Mouse (Mus musculus) limb, embryonic 13.5 days (tissue): ENCODE data around the gene Zbtb2. TPM values are rescaled to one million over a fixed set of nuclear protein-coding genes. Genes with fewer than 3 reads are reported as not detected.
A peak's percentile ranks its signal among the peaks of the same experiment; 100 is the strongest.

Source experiments
- ATAC-seq: fragments of 200-750 bp; cut with Nextera tagmentation; 2 replicates; pipeline ENCODE4 v1.8.0; 2017; ENCODE audit warnings: low read depth, moderate number of reproducible peaks, moderate TSS enrichment; ENCODE audit not compliant: low FRiP score
- H3K27ac ChIP-seq: fragments of 300-500 bp; sonication (generic); 2 replicates; pipeline ENCODE4 v1.5.1; 2015; ENCODE audit warnings: inconsistent platforms, mild to moderate bottlenecking, moderate library complexity
- H3K27me3 ChIP-seq: fragments of 300-500 bp; sonication (generic); 2 replicates; pipeline ENCODE4 v1.6.1; 2015; ENCODE audit warnings: mild to moderate bottlenecking, inconsistent platforms
- H3K36me3 ChIP-seq: fragments of 300-500 bp; sonication (generic); 2 replicates; pipeline ENCODE4 v1.6.1; 2015; ENCODE audit warnings: inconsistent platforms, mild to moderate bottlenecking, moderate library complexity
- H3K4me1 ChIP-seq: fragments of 300-500 bp; sonication (generic); 2 replicates; pipeline ENCODE4 v1.6.1; 2015; ENCODE audit warnings: inconsistent platforms
- H3K4me2 ChIP-seq: fragments of 300-500 bp; sonication (generic); replicated peaks from 2 replicates; pipeline ENCODE4 v1.6.1; 2015; ENCODE audit warnings: inconsistent platforms, mild to moderate bottlenecking, moderate library complexity
- H3K4me3 ChIP-seq: fragments of 300-500 bp; sonication (generic); 2 replicates; pipeline ENCODE4 v1.5.1; 2015; ENCODE audit warnings: moderate library complexity, mild to moderate bottlenecking, inconsistent platforms
- H3K9ac ChIP-seq: fragments of 300-500 bp; sonication (generic); 2 replicates; pipeline ENCODE4 v1.6.1; 2015; ENCODE audit warnings: mild to moderate bottlenecking, inconsistent platforms
- H3K9me3 ChIP-seq: fragments of 300-500 bp; sonication (generic); 2 replicates; pipeline ENCODE4 v1.6.1; 2016; ENCODE audit warnings: inconsistent platforms
- WGBS: fragments of 180-500 bp; shearing (Covaris S2); methylation state at CpG from one replicate; pipeline ENCODE4 v1.1.7; 2015; 5-methylcytosine and 5-hydroxymethylcytosine counted together
- polyA plus RNA-seq: library from polyadenylated mRNA; unstranded; fragments of >200 nt; fragmentation: Nextera tagmentation; extraction: Ambion mirVana; gene quantifications from 2 replicates; pipeline ENCODE4 v1.2.1, GENCODE M21; 2015

Zbtb2 gene
- polyA plus RNA-seq, 1 experiment from 2014 or later = 16.4 TPM

DNA sequence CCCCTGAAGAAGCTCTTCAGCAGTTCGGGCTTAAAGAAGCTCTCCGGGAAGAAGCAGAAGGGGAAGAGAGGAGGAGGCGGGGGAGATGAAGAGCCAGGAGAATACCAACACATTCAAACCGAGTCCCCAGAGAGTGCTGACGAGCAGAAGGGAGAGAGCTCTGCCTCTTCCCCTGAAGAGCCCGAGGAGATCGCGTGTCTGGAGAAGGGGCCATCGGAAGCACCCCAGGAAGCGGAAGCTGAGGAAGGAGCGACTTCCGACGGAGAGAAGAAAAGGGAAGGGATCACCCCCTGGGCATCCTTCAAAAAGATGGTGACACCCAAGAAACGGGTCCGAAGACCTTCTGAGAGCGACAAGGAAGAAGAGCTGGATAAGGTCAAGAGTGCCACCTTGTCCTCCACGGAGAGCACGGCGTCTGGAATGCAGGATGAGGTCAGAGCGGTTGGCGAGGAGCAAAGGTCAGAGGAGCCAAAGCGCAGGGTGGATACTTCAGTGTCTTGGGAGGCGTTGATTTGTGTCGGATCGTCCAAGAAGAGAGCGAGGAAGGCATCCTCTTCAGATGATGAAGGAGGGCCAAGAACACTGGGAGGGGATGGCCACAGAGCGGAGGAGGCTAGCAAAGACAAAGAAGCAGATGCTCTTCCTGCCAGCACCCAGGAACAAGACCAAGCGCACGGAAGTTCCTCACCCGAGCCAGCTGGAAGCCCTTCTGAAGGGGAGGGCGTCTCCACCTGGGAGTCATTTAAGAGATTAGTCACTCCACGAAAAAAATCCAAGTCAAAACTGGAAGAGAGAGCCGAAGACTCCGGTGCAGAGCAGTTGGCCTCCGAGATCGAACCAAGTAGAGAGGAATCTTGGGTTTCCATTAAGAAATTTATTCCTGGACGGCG is 33.3 kb downstream of the Zbtb2 start:
- 90% methylated on average over 38 of the region's 38 CpGs for WGBS
- H3K9me3 ChIP-seq = no peaks in the 10 kb centered on the region

DNA sequence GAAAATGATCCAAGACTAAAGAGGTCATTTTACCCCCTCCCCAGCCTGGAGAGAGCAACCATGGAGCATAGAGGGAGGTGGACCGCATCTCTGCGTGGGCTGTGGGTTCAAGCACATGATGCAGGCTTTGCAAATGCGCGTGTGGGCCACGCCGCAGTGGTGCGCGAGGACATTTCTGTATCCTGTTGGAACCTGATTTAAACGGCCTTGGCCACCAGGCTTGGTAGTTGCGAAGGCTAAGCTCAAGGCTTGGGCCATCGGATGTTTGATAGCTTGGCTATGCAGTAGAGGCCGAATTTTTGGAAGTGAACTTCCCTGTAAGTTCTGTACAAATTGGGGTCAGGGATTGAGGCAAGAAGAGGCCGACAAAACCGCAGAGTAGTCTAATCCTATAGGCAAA is 40.3 kb downstream of the Zbtb2 start:
- H3K36me3 ChIP-seq = no peaks in the 10 kb centered on the region
- no peak overlapping the region for H3K27ac ChIP-seq
- no peak overlapping the region for H3K9ac ChIP-seq
- no peak overlapping the region for H3K4me3 ChIP-seq
- ATAC-seq = no peak
- H3K4me2 ChIP-seq = no peak overlapping the region
- peaks cover 5% of the 10 kb centered on the region; the same call in 1 of the 2 replicates for H3K4me1 ChIP-seq
- H3K27me3 ChIP-seq = no peaks in the 10 kb centered on the region
- 95% methylated on average over 14 of the region's 14 CpGs for WGBS
- H3K9me3 ChIP-seq = no peaks in the 10 kb centered on the region

More for the DNA sequence above, 33.3 kb downstream of the Zbtb2 start:
- no peak overlapping the region for H3K9ac ChIP-seq
- H3K4me1 ChIP-seq = no peaks in the 10 kb centered on the region
- H3K27me3 ChIP-seq = no peaks in the 10 kb centered on the region
- no peak overlapping the region for H3K4me2 ChIP-seq
- no peak for ATAC-seq
- H3K4me3 ChIP-seq = no peak overlapping the region
- H3K36me3 ChIP-seq = peaks cover 33% of the 10 kb centered on the region
- no peak overlapping the region for H3K27ac ChIP-seq

DNA sequence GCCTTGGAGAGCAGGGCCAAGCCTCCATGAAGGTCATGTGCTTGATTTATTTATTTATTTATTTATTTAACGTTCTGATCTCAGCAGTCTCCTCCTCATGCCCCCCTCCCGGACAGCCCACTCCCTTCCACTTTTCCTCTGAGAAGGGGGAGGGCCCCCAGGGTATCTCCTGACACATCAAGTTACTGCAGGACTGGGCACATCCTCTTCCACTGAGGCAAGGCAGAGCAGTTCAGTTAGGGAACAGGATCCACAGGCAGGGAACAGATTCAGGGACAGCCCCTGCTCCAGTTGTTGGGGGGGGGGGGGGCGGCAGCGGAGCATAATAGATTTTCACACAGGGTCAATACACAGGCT is 40.8 kb downstream of the Zbtb2 start:
- 68% methylated on average over 4 of the region's 4 CpGs for WGBS
- peak overlapping the region; percentile 42 for H3K4me3 ChIP-seq
- H3K27ac ChIP-seq = no peak overlapping the region

DNA sequence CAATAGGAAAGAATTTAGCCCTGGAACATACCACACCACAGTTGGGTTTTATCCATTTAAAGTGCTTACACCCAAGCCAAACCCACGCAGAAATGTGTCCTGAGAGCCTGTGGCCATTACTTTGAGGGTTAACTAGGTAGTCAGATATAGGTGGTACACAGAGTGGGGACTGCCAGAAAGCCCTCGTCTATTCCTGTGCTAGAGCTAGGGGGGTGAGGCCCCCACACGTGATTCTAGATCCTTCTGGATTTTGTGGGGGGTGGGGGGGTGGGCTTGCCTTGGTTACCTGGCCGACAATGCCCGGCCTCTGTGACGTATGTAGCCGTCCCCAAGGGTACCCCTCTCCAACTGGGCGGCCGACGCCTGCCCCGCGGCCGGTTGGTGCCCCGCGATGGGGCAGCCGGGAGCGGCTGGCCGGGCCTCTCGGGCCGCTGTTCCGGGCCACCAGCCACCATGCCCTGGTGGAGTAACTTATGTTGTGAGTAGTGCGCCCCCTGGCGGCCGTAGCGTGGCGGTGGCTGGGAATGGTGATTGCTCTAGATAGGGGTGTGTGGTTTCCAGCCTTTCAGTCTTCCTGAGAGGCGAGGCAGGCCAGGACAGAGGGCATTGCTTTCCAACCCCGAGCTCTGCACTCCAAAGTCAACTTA is 41.3 kb downstream of the Zbtb2 start:
- WGBS = 4% methylated on average over 28 of the region's 28 CpGs
- H3K9ac ChIP-seq = peak overlapping the region; percentile 48; the same call in 1 of the 2 replicates
- H3K27me3 ChIP-seq = no peaks in the 10 kb centered on the region
- peak overlapping the region; percentile 42 for H3K4me3 ChIP-seq
- peaks cover 5% of the 10 kb centered on the region; the same call in 1 of the 2 replicates for H3K4me1 ChIP-seq
- peak overlapping the region; percentile 69 for H3K4me2 ChIP-seq
- no peaks in the 10 kb centered on the region for H3K9me3 ChIP-seq
- H3K36me3 ChIP-seq = no peaks in the 10 kb centered on the region
- H3K27ac ChIP-seq = no peak overlapping the region
- ATAC-seq = peak; percentile 93

More for the DNA sequence above, 40.8 kb downstream of the Zbtb2 start:
- Histone ChIP-seq H3K4me1 (peaks cover 5% of the 10 kb centered on the region; the same call in 1 of the 2 replicates), H3K9me3 (no peaks in the 10 kb centered on the region), H3K4me2 (peak overlapping the region; percentile 69), H3K9ac (no peak overlapping the region), H3K36me3 (no peaks in the 10 kb centered on the region), H3K27me3 (no peaks in the 10 kb centered on the region)
- ATAC-seq = peak; percentile 75

- H3K9ac ChIP-seq = no peak overlapping the region
- ATAC-seq = no peak
- H3K9me3 ChIP-seq = no peaks in the 10 kb centered on the region
- no peak overlapping the region for H3K4me2 ChIP-seq
- 9% methylated on average over 2 of the region's 2 CpGs for WGBS
- no peak overlapping the region for H3K27ac ChIP-seq
- H3K36me3 ChIP-seq = no peaks in the 10 kb centered on the region
- H3K4me3 ChIP-seq = no peak overlapping the region
- peaks cover 29% of the 10 kb centered on the region for H3K4me1 ChIP-seq
- no peaks in the 10 kb centered on the region for H3K27me3 ChIP-seq
Measured at GRCm38 (mm10) chr10:4341430-4341829, 46.5 kb downstream of the Zbtb2 start.

DNA sequence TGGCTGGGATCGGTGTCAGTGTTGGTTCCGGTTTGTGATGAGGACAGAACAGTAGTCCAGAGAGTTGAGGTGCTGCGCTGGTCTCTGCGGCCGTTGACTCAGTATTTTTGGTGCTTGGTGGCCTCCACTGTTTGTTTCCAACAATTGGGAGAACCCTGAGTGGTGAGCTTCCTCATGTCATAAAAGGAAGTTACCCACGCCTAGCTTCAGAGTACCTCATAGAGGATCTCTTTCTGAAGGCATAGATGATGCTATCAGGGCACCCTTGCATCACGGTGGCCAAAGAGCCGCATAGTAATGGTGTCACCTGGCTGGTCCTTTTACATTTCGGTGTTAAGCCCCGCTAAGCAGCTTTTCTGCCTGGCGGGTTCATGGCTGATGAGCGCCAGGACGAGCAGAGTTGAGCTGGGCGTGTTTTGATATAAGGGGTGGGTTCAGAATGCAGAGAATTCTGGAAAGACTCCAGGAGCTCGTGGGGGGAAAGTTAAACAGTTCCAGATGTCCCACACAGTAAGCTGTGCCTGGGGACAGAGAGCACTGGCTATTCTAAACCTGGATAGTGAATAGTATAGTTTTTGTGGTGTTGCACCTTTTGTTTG is 48.9 kb downstream of the Zbtb2 start:
- Histone ChIP-seq H3K36me3 (no peaks in the 10 kb centered on the region), H3K27ac (no peak overlapping the region), H3K27me3 (no peaks in the 10 kb centered on the region), H3K9ac (no peak overlapping the region), H3K4me2 (peak overlapping the region; percentile 57), H3K4me3 (peak overlapping the region; percentile 9; the same call in 1 of the 2 replicates), H3K4me1 (peaks cover 34% of the 10 kb centered on the region), H3K9me3 (no peaks in the 10 kb centered on the region)
- ATAC-seq = peak; percentile 79
- 38% methylated on average over 15 of the region's 15 CpGs for WGBS

GRCm38 (mm10) chr10:4334039-4334683 is 53.7 kb downstream of the Zbtb2 start:
- Histone ChIP-seq H3K4me1 (peaks cover 16% of the 10 kb centered on the region), H3K4me2 (peak overlapping the region; percentile 70), H3K9me3 (no peaks in the 10 kb centered on the region), H3K4me3 (peak overlapping the region; percentile 42), H3K9ac (peak overlapping the region; percentile 39), H3K27ac (peak overlapping the region; percentile 55), H3K36me3 (no peaks in the 10 kb centered on the region), H3K27me3 (no peaks in the 10 kb centered on the region)
- peak; percentile 88 for ATAC-seq
- WGBS = 5% methylated on average over 27 of the region's 27 CpGs

DNA sequence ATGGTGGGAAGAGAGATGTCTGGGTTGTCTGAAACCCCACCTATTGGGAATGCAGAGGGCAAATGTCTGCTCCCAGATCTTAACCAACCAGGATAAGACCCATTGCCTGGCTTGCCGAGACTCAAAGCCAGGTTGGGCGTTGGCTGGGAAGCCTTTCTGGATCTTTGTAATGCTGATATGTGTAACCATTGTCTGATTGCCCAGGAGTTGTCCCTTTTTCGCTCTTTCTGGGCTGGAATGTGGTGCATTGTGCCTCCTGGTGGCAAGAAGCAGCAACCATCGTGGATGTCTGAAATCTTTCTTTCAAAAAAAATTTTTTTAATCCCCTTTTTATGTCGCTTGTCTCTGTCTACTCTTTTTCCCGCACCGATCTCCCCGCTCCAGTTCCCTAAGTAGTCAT is 54.6 kb downstream of the Zbtb2 start:
- no peaks in the 10 kb centered on the region for H3K36me3 ChIP-seq
- H3K4me2 ChIP-seq = peak overlapping the region; percentile 70
- no peak overlapping the region for H3K27ac ChIP-seq
- no peaks in the 10 kb centered on the region for H3K27me3 ChIP-seq
- H3K4me3 ChIP-seq = peak overlapping the region; percentile 42; the same call in 1 of the 2 replicates
- no peaks in the 10 kb centered on the region for H3K9me3 ChIP-seq
- ATAC-seq = 0 out of 2 replicates have a peak, but pooled peaks have one; percentile 25
- peaks cover 9% of the 10 kb centered on the region for H3K4me1 ChIP-seq
- WGBS = 11% methylated on average over 8 of the region's 8 CpGs
- H3K9ac ChIP-seq = no peak overlapping the region

GRCm38 (mm10) chr10:4332228-4332979 is 55.5 kb downstream of the Zbtb2 start:
- Histone ChIP-seq H3K9ac (no peak overlapping the region), H3K4me1 (peaks cover 9% of the 10 kb centered on the region), H3K4me3 (no peak overlapping the region), H3K36me3 (no peaks in the 10 kb centered on the region), H3K4me2 (no peak overlapping the region), H3K9me3 (no peaks in the 10 kb centered on the region; the same call in 1 of the 2 replicates), H3K27me3 (no peaks in the 10 kb centered on the region), H3K27ac (no peak overlapping the region)
- no peak for ATAC-seq
- 67% methylated on average over 7 of the region's 7 CpGs for WGBS

- Histone ChIP-seq H3K27ac (no peak overlapping the region), H3K4me3 (no peak overlapping the region), H3K36me3 (no peaks in the 10 kb centered on the region), H3K4me2 (no peak overlapping the region), H3K9ac (no peak overlapping the region), H3K27me3 (no peaks in the 10 kb centered on the region), H3K4me1 (peaks cover 16% of the 10 kb centered on the region), H3K9me3 (no peaks in the 10 kb centered on the region; the same call in 1 of the 2 replicates)
- ATAC-seq = no peak
- WGBS = 82% methylated on average over 1 of the region's 1 CpGs
Measured at GRCm38 (mm10) chr10:4327716-4328115, 60.2 kb downstream of the Zbtb2 start.

GRCm38 (mm10) chr10:4325562-4325961 is 62.3 kb downstream of the Zbtb2 start:
- no peak; the same call in 1 of the 2 replicates for ATAC-seq
- Histone ChIP-seq H3K4me2 (no peak overlapping the region), H3K27ac (peak overlapping the region; percentile 22; the same call in 1 of the 2 replicates), H3K9ac (no peak overlapping the region), H3K9me3 (no peaks in the 10 kb centered on the region; the same call in 1 of the 2 replicates), H3K27me3 (no peaks in the 10 kb centered on the region), H3K4me3 (no peak overlapping the region), H3K4me1 (peaks cover 16% of the 10 kb centered on the region), H3K36me3 (no peaks in the 10 kb centered on the region)
- WGBS = 42% methylated on average over 5 of the region's 5 CpGs
